Mouse (Mus musculus) lung, postnatal 0 days (tissue): ENCODE results near the gene Il4.

Experiments used
- CTCF ChIP-seq: IDR thresholded peaks from 2 replicates; pipeline ENCODE4 v1.5.1; 2016; ENCODE audit warnings: antibody characterized with exemption, mild to moderate bottlenecking
- EP300 ChIP-seq: IDR thresholded peaks from 2 replicates; pipeline ENCODE4 v1.6.1; 2016; ENCODE audit warnings: antibody characterized with exemption, mild to moderate bottlenecking, control low read depth

DNA sequence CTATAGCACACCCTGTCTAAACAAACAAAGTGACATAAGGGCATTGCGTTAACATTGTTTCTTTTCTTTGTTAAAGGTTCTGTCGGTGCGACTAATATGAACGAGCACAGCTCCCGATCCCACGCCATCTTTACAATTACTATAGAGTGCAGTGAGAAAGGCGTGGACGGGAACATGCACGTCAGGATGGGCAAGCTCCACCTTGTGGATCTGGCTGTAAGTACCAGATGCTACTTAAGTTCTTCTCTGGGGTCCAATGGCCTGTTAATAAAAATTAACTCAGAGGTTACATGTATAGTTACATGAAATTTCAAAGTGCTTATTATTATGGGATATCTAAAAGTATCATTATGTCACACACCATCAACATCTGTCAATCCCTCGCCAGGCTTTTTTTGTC lies 35.3 kb downstream of the Il4 start:
- peak; percentile 39 for TF ChIP-seq CTCF
- no peak for TF ChIP-seq EP300
